Mouse (Mus musculus) R1 (cell line): Measurements from ENCODE around the gene Olfr1024.

Experiments used
- DNase-seq: peaks from one replicate; pipeline ENCODE4 v3.0.0-alpha.2; 2018; ENCODE audit warnings: low read depth, low spot score

The Olfr1024 gene

DNA sequence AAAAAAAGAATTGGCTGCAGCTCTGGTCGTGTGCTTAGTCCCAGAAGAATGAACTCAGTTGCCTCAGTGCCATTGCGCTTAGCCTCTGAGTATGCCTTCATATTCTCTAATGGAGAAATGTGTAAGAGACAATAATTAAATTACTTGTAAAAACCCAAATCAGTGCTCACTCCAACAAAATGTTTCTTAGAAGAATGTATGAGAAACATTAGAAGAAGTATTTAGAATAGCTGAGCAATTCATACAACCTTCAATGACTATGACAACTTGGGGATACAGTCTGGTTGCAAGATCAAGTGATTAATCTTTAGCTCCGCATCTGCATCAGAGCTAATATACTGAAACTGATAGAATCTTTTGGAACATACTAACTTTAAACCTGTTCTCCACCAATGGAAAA, at the start of gene Olfr1024:
TSS of gene Olfr1024 (minus strand) at position 101 of the 400 bp plus-strand sequence.
- no peak for DNase-seq

- no peak for DNase-seq
These were observed 45.3 kb upstream of the Olfr1024 start, which contains the start of gene Olfr1028 for GRCm38 (mm10) chr2:85950137-85950536. Gene Olfr1028, plus strand, starts transcription at chr2:85950437.

DNA sequence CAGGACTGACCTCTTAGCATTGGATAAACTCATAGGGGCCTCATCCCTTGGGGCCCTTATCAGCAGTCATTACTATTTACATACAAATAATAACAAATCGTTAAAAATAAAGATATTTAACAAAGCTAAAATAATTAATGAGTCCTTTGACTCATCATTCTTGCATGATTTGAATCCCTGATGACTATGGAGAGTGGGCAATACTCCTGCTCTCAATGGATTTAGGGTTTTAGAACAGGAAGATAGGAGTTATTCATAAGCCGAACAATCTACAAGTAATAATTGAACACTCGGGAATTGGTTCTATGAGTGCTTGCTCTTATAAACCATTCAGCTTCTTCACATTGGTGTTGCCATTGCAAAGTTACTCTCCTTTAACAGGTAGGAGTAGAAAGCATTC, 16.4 kb upstream of the Olfr1024 start, which contains the start of gene Olfr1026:
TSS of gene Olfr1026 (plus strand) at position 301 of the 400 bp plus-strand sequence.
- DNase-seq = no peak

DNA sequence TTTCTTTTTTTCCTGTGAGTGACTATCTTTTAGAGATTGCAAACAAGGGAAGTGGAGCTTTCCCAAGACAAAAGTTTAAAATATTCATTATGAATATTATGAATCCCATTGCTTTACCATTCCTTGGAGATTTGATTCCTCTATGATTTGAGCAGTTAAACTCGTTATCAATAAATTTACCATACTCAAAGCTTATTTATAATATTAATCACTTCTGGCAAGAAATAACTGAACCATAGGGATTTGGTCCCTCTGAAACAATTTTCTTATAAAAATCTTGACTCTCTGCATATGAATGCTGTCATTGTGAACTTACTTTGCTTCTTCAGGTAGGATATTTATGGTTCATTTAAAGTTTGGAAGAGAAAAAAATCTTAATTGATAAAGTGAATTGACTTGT, 10.0 kb upstream of the Olfr1024 start, which contains the start of gene Olfr1025-ps1:
TSS of gene Olfr1025-ps1 (plus strand) at position 301 of the 400 bp plus-strand sequence.
- no peak for DNase-seq

GRCm38 (mm10) chr2:85913197-85913596, 8.3 kb upstream of the Olfr1024 start:
- DNase-seq = no peak

GRCm38 (mm10) chr2:85885340-85885739, 19.5 kb downstream of the Olfr1024 start, which contains the start of gene Olfr1023:
Gene Olfr1023, plus strand, starts transcription at chr2:85885640.
- no peak for DNase-seq

DNA sequence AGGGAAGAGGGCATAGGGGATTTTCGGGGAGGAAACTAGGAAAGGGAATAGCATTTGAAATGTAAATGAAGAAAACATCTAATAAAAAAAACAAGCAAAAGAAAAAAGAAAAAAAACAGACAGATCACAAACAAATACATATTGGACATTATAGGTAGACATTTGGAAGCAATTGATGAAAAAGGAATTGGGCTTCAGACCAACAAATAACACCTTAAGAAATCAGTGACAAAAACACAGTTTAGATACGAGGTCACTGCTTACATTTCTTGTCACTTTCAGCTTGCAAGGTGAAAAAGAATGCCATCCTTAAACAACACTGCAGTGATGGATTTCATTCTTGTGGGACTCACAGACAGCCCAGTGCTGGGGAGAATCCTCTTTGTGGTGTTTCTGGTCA, 36.6 kb downstream of the Olfr1024 start, which contains the start of gene Olfr1022:
TSS of gene Olfr1022 (plus strand) at position 301 of the 400 bp plus-strand sequence.
- no peak for DNase-seq
